Mouse (Mus musculus) liver, adult (tissue): ENCODE measurements at regions not wholly inside any gene's neighbourhood (a gene's known extent, or its start where the extent isn't known, plus 50 kb on each side); places are given as distances from the start of the nearest gene placed in this dataset.

ENCODE experiments used
- GATA4 ChIP-seq: IDR thresholded peaks from 2 replicates; pipeline ENCODE4 v1.6.1; 2014; ENCODE audit warnings: mild to moderate bottlenecking, low read length; ENCODE audit not compliant: insufficient replicate concordance

DNA sequence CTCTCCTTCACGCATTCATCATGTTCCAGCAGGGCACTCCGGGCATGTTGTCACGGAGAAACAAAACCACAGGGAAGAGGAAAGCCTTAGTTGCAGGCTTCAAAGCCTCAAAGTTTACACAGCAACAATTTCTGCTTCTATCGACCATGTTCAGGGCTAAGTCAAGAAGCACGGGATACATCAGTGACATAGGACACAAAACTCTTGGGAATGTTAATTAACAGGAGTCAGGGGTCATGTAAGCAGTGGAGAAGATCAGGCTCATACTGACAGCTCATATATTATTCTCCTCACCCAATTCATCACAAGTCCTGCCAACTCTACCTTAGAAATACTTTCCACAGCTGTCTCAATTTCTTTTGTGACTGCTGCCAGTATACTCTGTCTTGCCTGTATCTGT, 133.0 kb upstream of the Btbd3 start:
- no peak for TF ChIP-seq GATA4

- TF ChIP-seq GATA4: no peak
Observed at GRCm38 (mm10) chr2:138120868-138121267, 135.5 kb upstream of the Btbd3 start.

- TF ChIP-seq GATA4: no peak
Observed at GRCm38 (mm10) chr2:138120131-138120530, 136.2 kb upstream of the Btbd3 start.

DNA sequence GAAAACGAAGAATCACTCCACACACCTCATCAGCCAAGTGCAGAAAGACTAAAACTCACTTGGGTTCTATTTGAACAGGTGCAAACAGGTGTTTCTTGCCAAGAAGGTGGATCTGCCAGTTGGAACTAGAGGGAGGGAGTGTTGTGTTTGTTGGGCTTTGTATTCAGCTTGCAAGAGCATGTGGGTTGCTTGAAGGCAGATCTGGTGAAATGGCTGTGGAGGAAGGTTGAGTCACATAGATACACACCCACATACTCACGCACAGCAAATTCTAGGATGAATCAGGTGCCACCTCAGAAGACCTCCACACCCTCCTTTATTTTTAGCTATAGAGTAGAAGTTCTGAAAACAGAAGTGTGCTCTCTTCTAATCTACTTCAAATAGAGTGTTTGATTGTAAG, 156.6 kb upstream of the Btbd3 start:
- no peak for TF ChIP-seq GATA4

DNA sequence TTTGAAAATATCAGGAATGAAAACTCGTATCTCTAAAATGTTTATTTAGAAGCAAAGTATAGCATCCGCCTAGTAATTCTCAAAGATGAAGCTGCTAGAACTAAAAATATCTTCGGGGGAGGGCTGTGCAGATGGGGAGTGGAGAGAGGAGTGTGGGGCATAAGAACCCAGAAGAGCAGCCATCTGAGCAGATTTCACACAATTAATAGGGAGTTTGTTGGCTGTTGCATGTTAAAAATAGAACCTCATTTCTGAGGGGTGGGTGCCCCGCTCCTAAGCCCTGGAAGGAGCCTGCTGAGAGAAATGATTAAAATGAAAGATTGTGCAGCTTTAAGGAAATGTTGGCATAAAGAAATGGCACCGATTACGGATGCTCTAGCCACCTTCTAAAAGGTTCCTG, 171.0 kb upstream of the Btbd3 start:
- TF ChIP-seq GATA4: no peak

DNA sequence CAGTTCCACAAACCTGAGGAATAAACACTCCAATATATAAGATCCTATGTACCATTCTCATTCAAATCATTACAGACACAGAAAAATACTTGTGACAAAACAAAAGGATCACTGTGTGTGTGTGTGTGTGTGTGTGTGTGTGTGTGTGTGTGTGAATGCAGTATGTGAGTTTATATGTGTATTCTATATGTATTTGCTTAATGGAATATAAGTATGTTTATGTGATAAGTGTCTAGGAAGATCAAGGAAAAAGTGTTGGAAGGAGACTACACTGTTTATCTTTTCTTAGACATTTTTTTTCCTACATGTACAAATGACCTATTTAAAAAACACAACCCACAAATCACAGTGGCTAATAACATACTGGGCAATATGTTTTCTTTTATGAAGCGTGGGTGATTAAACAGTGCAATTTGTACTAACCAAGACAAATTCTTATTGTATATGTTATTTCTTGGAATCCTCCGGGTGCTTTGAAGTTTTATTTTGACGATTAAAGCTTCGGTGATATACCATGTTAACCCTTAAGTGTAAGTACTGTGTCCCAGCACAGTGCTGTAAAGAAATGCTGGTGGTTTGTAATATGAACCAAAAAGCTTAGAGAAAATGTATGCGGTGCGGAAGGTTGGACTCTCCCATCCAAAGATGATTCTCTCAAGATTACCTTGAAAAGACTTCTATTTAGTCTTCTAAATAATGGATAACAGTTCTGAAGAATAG, 171.6 kb upstream of the Btbd3 start:
- no peak for TF ChIP-seq GATA4

DNA sequence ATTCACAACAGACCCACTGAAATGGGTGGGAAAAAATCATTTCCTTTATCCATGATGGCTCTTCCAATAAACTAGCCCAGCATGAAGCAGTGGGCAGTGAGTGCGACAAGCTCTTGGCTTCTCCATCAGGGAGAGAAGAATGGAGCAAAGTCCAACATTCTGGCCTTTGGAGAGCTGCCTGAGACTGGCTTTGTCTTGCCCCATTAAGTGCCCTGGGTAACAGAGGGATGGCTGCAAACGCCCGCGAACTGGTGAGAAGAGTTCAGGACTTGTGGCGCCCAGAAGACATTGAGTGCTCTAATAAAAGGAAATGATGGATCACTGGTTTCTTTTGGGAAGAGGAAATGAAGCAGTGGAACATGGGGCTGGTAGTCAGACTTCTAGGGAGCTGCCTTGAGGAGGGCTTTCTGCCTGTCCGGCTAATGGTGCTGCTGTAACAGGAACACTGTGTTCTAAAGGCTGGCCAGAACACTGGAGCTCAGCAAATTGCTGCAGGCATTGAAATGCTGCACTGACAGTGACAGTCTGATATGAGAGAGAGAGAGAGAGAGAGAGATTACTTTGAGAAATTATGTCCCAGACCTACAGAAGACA, 182.2 kb upstream of the Btbd3 start:
- no peak for TF ChIP-seq GATA4

DNA sequence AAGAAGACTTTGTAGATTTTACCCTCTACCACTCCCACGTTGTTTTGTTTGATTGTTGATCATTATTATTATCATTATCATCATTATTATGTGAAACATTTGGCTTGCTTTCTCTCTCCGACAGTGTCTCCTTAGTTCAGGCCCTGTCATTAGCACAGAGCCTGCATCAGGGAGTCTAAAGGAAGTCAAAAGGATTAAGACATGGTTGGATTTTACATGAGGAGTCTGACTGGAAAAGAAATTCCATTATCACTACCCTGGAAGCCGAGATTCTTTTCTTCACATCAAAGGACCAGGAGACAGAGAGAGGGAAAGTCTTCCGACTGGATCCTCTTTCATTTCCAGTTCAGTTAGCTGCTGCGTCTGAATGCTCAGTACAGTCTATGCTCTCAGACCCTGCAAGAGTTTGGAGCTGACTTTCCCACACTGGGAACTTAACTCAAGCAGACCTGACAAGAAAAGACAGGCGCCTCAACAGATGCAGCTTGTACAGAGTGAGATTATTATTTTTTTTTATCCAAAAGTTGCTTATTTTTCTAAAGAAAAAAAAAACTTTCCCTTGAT, 184.1 kb upstream of the Btbd3 start:
- TF ChIP-seq GATA4: no peak

DNA sequence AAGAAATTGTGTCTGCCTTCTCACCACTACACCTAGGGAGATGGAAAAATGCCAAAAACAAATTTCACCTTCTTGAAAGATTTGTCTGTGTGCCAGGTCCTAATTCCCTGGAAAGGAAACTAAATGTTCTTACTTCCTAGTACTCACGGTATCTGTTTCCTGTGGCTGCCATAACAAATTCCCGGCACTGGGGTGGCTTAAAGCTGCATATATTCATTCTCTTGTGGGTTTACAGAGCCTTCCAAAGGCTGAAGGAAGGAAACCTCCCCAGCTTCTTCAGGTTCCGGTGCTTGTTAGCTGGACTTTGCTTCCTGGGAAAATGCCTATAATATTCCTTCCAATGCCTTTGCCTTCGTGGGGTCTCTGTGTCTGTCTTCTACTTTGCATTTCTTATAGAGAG, 203.3 kb upstream of the Btbd3 start:
- TF ChIP-seq GATA4: no peak

- no peak for TF ChIP-seq GATA4
Observed at GRCm38 (mm10) chr2:138048341-138048740, 208.0 kb upstream of the Btbd3 start.

DNA sequence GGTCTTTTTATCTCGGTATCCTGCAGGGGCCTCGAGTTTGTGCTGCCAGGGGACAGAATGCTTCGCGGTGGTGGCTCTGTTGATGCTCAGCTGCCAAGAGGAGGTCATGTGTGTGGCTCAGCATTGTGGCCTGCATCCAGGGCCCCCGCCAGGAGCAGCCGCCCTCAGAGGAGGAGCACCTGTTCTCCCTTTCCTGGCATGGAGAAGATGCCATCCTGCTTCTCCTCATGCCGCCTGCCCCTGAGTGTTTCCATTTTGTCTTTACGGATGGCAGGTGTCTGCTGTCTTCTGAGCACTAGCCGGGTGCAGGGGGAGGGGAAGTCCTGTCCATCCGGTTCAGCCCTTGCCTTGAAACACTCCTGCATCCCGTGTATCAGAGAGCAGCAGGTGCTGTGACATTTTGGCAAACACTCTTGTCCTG, 208.6 kb upstream of the Btbd3 start:
- TF ChIP-seq GATA4: no peak

DNA sequence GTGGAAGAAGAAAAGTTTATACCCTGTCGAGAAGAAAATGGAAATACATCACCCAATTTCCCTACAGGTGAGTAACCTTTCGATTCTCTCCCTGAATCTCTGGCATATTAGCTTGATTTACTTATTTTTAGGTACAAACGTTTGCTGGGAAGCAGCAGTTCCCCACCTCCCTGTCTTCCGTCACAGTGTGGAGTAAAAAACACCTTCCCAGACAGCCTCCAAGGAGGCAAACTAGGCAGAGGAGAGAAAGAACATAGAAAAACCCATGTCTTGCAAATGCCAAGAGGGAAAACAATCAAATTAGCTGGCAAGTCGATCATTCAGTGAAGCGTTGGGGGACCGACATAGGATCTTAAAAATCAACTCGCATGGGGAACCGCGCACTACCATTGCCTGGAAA, 209.0 kb upstream of the Btbd3 start:
- no peak for TF ChIP-seq GATA4

DNA sequence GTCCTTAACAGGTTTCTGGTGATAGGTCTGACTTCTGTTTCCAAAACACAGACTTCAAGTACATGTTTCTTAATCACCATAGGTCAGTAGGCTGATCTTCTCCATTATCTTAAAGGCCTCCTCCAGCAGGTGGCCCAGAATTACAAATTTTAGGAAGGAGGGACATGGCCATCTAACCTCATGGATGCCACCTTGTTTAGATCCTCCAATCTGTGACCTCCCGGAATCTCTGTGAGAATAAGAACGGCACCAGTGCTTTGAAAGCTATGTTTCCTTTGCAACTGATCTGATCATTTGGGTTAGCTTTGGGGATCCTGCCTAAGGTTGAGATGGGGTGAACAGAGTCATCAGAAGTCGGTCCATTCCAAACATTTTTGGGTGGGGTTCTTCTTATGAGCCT, 209.4 kb upstream of the Btbd3 start:
- no peak for TF ChIP-seq GATA4

- no peak for TF ChIP-seq GATA4
Observed at GRCm38 (mm10) chr2:138045933-138046642, 210.3 kb upstream of the Btbd3 start.

DNA sequence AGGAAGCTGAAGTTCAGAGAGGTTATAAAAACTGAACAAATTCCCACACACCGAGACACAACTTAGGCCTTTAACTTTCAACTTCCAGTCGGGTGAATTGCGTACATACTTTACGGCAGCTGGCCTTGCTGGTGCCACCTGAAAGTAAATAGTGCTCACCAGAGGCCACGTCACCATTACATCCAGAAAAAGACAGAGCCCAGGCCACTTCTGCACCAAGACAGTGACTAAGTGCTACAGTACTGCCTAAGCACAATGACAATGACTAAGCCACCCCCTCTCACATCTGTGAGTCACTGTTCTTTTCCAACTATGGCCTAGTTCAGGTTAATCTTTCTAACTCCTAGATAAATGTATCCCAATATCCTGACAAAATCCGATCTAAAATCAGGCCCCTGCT, 215.7 kb upstream of the Btbd3 start:
- no peak for TF ChIP-seq GATA4

DNA sequence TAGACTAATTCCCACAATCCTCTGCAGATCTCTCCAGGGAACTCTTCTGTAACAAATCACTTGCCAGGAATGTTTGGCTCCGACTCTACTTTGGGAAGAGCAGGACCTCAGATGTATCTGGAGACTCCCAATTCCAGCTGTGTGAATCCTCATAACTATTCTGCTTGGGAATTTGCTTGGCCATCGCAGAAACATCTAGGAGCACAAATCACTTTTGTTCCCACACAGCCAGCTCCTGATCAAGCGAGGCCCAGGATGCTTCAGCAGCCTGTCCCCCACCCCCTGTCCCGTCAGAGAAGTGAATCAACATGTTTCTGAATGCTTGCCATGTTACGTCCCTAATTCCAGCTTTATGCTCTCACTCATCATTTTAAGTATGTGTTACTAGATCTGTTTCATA, 216.1 kb upstream of the Btbd3 start:
- TF ChIP-seq GATA4: no peak
